Mouse (Mus musculus): ENCODE measurements at regions not wholly inside any gene's neighbourhood (a gene's known extent, or its start where the extent isn't known, plus 50 kb on each side); places are given as distances from the start of the nearest gene placed in this dataset.

GRCm38 (mm10) chr5:131377136-131377535 lies 68.8 kb upstream of the Galnt17 start:
- Histone ChIP-seq H3K9ac (no peak overlapping the region), H3K4me2 (no peak overlapping the region), H3K4me1 (no peaks in the 10 kb centered on the region), H3K27ac (no peak overlapping the region), H3K4me3 (no peak overlapping the region), H3K9me3 (no peaks in the 10 kb centered on the region), H3K36me3 (no peaks in the 10 kb centered on the region), H3K27me3 (no peaks in the 10 kb centered on the region)
- 74% methylated on average over 5 of the region's 5 CpGs for WGBS
- ATAC-seq (ENCODE audit: insufficient number of reproducible peaks, insufficient read depth, low FRiP score, low TSS enrichment, low read depth): no peak

GRCm38 (mm10) chr5:131371341-131372134 lies 63.2 kb upstream of the Galnt17 start:
- no peak overlapping the region for H3K4me2 ChIP-seq
- H3K4me3 ChIP-seq: no peak overlapping the region
- no peaks in the 10 kb centered on the region for H3K36me3 ChIP-seq
- no peaks in the 10 kb centered on the region for H3K9me3 ChIP-seq
- peak overlapping the region; percentile 84 for H3K27ac ChIP-seq
- H3K4me1 ChIP-seq: peaks cover 5% of the 10 kb centered on the region
- ATAC-seq (ENCODE audit: insufficient number of reproducible peaks, insufficient read depth, low FRiP score, low TSS enrichment, low read depth): no peak
- H3K27me3 ChIP-seq: no peaks in the 10 kb centered on the region
- no peak overlapping the region for H3K9ac ChIP-seq
- 39% methylated on average over 4 of the region's 4 CpGs for WGBS

GRCm38 (mm10) chr5:131367461-131367860 lies 59.2 kb upstream of the Galnt17 start:
- no peak overlapping the region for H3K9ac ChIP-seq
- WGBS: 13% methylated on average over 4 of the region's 4 CpGs

GRCm38 (mm10) chr5:131359831-131360230 lies 51.5 kb upstream of the Galnt17 start:
- Histone ChIP-seq H3K4me2 (no peak overlapping the region), H3K9ac (no peak overlapping the region), H3K27me3 (no peaks in the 10 kb centered on the region), H3K4me3 (no peak overlapping the region), H3K27ac (no peak overlapping the region), H3K9me3 (no peaks in the 10 kb centered on the region), H3K36me3 (no peaks in the 10 kb centered on the region), H3K4me1 (no peaks in the 10 kb centered on the region)
- ATAC-seq (ENCODE audit: insufficient number of reproducible peaks, insufficient read depth, low FRiP score, low TSS enrichment, low read depth): no peak
- WGBS: 71% methylated on average over 3 of the region's 3 CpGs

More at GRCm38 (mm10) chr5:131367461-131367860, 59.2 kb upstream of the Galnt17 start:
- Histone ChIP-seq H3K4me1 (peaks cover 5% of the 10 kb centered on the region), H3K9me3 (no peaks in the 10 kb centered on the region), H3K27me3 (no peaks in the 10 kb centered on the region), H3K27ac (no peak overlapping the region), H3K36me3 (no peaks in the 10 kb centered on the region), H3K4me3 (no peak overlapping the region), H3K4me2 (no peak overlapping the region)
- ATAC-seq (ENCODE audit: insufficient number of reproducible peaks, insufficient read depth, low FRiP score, low TSS enrichment, low read depth): no peak

Measured in embryonic facial prominence, embryonic 13.5 days (tissue).